17 mouse cellular contexts compared by ENCODE assay signal in the genomic region with DNA sequence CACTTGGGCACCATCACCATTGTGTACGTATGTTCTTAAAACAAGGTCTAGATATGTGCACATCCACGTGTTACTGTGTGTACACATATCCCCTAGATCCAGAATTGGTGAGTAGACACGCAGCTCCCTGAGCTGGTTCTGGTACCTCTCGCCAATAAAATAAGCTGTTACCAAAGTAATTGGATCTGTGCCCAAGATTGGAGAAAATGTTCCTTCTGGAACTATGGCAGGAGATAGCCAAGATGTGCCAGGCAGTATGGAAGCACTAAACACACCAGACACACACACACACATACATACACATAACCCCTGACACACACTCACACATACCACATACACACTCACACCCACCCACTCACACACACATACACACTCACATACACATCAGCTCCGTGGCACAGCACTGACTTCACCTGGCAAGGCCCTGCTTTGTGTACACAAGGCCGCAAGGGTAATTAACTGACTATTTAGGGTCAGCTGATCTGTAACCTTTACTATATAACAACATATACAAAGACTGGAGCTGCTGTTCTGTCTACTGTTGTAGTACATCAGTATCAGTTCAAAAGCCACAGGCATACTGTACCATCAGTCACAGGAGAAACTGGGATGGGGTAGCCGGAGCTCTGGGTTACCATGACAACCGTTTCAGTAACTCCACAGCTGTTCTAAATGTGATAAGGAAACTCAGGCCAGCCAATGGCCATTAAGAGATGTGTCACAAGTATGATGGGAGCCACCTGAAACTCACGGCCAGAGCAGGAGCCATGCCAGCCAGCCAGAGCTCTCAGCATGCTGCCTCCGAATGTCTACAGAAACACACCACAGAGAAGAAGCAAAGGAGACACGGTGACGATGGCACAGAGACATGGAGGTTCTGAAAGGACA. TPM values are rescaled to one million over a fixed set of nuclear protein-coding genes. Genes with fewer than 3 reads are reported as not detected.
DNase-seq lines count a peak whose midpoint lies in the region; ATAC-seq and TF ChIP-seq lines count a peak whose summit lies in the region.
"Had no signal": no experiment of that assay in that cellular context is flagged by ENCODE, and none has a peak within 500 bp of the region (broad histone marks: within the 10 kb centered on the region; RNA-seq: fewer than 3 reads in every experiment).

No protein-coding gene starts in this region.

- no peak for TF ChIP-seq CTCF in heart, adult 2 months (IDR thresholded peaks at IDR 0.05)
- no peak for TF ChIP-seq CTCF in liver, embryonic 14.5 days (IDR thresholded peaks at IDR 0.05; ENCODE audit: low read depth)

- no peak for TF ChIP-seq EP300 in heart, adult 2 months (IDR thresholded peaks at IDR 0.05; ENCODE audit: insufficient read depth, low read depth, low read length)
- no peak for TF ChIP-seq EP300 in liver, embryonic 14.5 days (IDR thresholded peaks at IDR 0.05; ENCODE audit: low read depth)

- no peak overlapping the region for H3K4me2 ChIP-seq in liver, embryonic 14.5 days (ENCODE audit: low read depth)
- H3K4me2 ChIP-seq in hindbrain, embryonic 16.5 days (ENCODE audit: low read length): no peak overlapping the region
- H3K4me2 ChIP-seq: heart, embryonic 15.5 days; liver, embryonic 13.5 days had no signal

- H3K36me3 ChIP-seq in heart, embryonic 10.5 days: no peaks in the 10 kb centered on the region
- no peaks in the 10 kb centered on the region for H3K36me3 ChIP-seq in heart, adult 2 months (ENCODE audit: control insufficient read depth, insufficient read depth, low read length)
- no peaks in the 10 kb centered on the region for H3K36me3 ChIP-seq in liver, embryonic 14.5 days (replicated peaks; ENCODE audit: control insufficient read depth, insufficient read depth, low read depth)
- H3K36me3 ChIP-seq in hindbrain, embryonic 16.5 days (ENCODE audit: control insufficient read depth, insufficient read depth, low read length): no peaks in the 10 kb centered on the region
- H3K36me3 ChIP-seq: embryonic facial prominence, embryonic 10.5 days; heart, embryonic 15.5 days; liver, embryonic 13.5 days had no signal

- no peak overlapping the region for H3K4me3 ChIP-seq in heart, embryonic 10.5 days
- H3K4me3 ChIP-seq in heart, adult 2 months: no peak overlapping the region
- H3K4me3 ChIP-seq in liver, embryonic 14.5 days (ENCODE audit: insufficient read depth in 1 of 2, low read depth in 2 of 2, low read length in 2 of 2): no peak overlapping the region
- H3K4me3 ChIP-seq in hindbrain, embryonic 16.5 days (ENCODE audit: low read length): no peak overlapping the region
- H3K4me3 ChIP-seq: embryonic facial prominence, embryonic 10.5 days; heart, embryonic 15.5 days; left cerebral cortex, adult 2 months; liver, embryonic 13.5 days had no signal

- H3K9ac ChIP-seq in heart, adult 2 months (ENCODE audit: low read depth, low read length): no peak overlapping the region
- H3K9ac ChIP-seq in liver, embryonic 14.5 days (replicated peaks): no peak overlapping the region
- no peak overlapping the region for H3K9ac ChIP-seq in hindbrain, embryonic 16.5 days (ENCODE audit: low read depth, low read length)
- H3K9ac ChIP-seq: heart, embryonic 15.5 days; liver, embryonic 13.5 days had no signal

- no peak for DNase-seq in heart, embryonic 10.5 days (ENCODE audit: low spot score)
- DNase-seq in heart, adult 2 months: no peak
- no peak for DNase-seq in liver, embryonic 14.5 days (ENCODE audit: low read depth in 3 of 3, low spot score in 3 of 3)
- no peak for DNase-seq in liver
- DNase-seq in ovary, postnatal 14 days (ENCODE audit: low spot score): no peak
- DNase-seq in thymus, postnatal 36 days: no peak
- DNase-seq: kidney, adult 18-20 months; liver, embryonic 13.5 days; lung, postnatal 4 days; retina, postnatal 1 day; thymus, adult 2 months had no signal

- TF ChIP-seq POLR2A in heart, adult 2 months (IDR thresholded peaks at IDR 0.05; ENCODE audit: insufficient read depth, low read depth, low read length): no peak

- H3K9me3 ChIP-seq in heart, embryonic 10.5 days: no peaks in the 10 kb centered on the region
- no peaks in the 10 kb centered on the region for H3K9me3 ChIP-seq in liver, embryonic 14.5 days (ENCODE audit: control insufficient read depth, low read length)
- no peaks in the 10 kb centered on the region for H3K9me3 ChIP-seq in hindbrain, embryonic 16.5 days (ENCODE audit: control insufficient read depth, low read length)
- H3K9me3 ChIP-seq: embryonic facial prominence, embryonic 10.5 days; heart, embryonic 15.5 days; liver, embryonic 13.5 days had no signal

- H3K27me3 ChIP-seq in heart, embryonic 10.5 days (ENCODE audit: insufficient read depth, poor library complexity, severe bottlenecking): no peaks in the 10 kb centered on the region
- H3K27me3 ChIP-seq in heart, adult 2 months (ENCODE audit: control insufficient read depth, insufficient read depth, low read length): no peaks in the 10 kb centered on the region
- H3K27me3 ChIP-seq in liver, embryonic 14.5 days (ENCODE audit: control insufficient read depth, insufficient read depth, low read length): no peaks in the 10 kb centered on the region
- H3K27me3 ChIP-seq in hindbrain, embryonic 16.5 days (replicated peaks; ENCODE audit: control insufficient read depth, insufficient read depth, low read length): no peaks in the 10 kb centered on the region
- H3K27me3 ChIP-seq: CH12.LX; heart, embryonic 15.5 days; liver, embryonic 13.5 days had no signal

- peaks cover 62% of the 10 kb centered on the region for H3K4me1 ChIP-seq in heart, embryonic 10.5 days
- H3K4me1 ChIP-seq in heart, adult 2 months (ENCODE audit: control insufficient read depth, insufficient read depth, low read length): peaks cover 10% of the 10 kb centered on the region
- H3K4me1 ChIP-seq in liver, embryonic 14.5 days (replicated peaks; ENCODE audit: control insufficient read depth in 2 of 2, insufficient read depth in 2 of 2, low read length in 1 of 2): peaks cover 18 to 33% of the 10 kb centered on the region in 2 experiments
- peaks cover 17% of the 10 kb centered on the region for H3K4me1 ChIP-seq in hindbrain, embryonic 16.5 days (ENCODE audit: control insufficient read depth, insufficient read depth, low read depth, low read length)
- H3K4me1 ChIP-seq: embryonic facial prominence, embryonic 10.5 days had no signal

- no peaks in the 10 kb centered on the region; the same call in 1 of the 2 replicates for H3K79me2 ChIP-seq in heart, adult 2 months (replicated peaks; ENCODE audit: control insufficient read depth, insufficient read depth, low read length)

- intact Hi-C loops in heart, adult 2 months (cut with DNase I): loop anchor here (5.0 kb wide), 1 partner anchor 37 kb away; the partner anchor contains the start of gene Tbc1d8

- 75% methylated on average over 12 of the region's 12 CpGs for WGBS in heart, embryonic 10.5 days
- 82% methylated on average over 12 of the region's 12 CpGs for WGBS in heart, adult 2 months
- 69% methylated on average over 12 of the region's 12 CpGs for WGBS in liver, embryonic 14.5 days (ENCODE audit: insufficient replicate concordance)
- 69% methylated on average over 12 of the region's 12 CpGs for WGBS in hindbrain, embryonic 16.5 days

- peak overlapping the region; percentile 69 for H3K27ac ChIP-seq in heart, embryonic 10.5 days
- H3K27ac ChIP-seq in heart, adult 2 months: no peak overlapping the region
- no peak overlapping the region for H3K27ac ChIP-seq in liver, embryonic 14.5 days
- H3K27ac ChIP-seq in hindbrain, embryonic 16.5 days (ENCODE audit: low read depth, low read length): no peak overlapping the region
- H3K27ac ChIP-seq: embryonic facial prominence, embryonic 10.5 days; heart, embryonic 15.5 days; left cerebral cortex, adult 2 months had no signal

- 0 out of 2 replicates have a peak, but pooled peaks have one; percentile 11 for ATAC-seq in liver, embryonic 14.5 days (ENCODE audit: insufficient read depth)
- peak; percentile 48 for ATAC-seq in erythroblast, adult 5-6 weeks (replicated peaks; ENCODE audit: low FRiP score, poor library complexity, severe bottlenecking)
- ATAC-seq in hindbrain, embryonic 16.5 days: peak; percentile 63

RNA-seq across cellular contexts. Expression of gene Tbc1d8, which starts 38.6 kb away (rescaled TPM):
- polyA plus RNA-seq in heart, embryonic 10.5 days (2016; fragmentation: Nextera tagmentation; extraction: Ambion mirVana): 7.5 and 11.6 TPM in 2 replicates
- 1 to 10 TPM; 5.2 to 6.1 TPM for total RNA-seq in heart, adult 2 months (2021)
- polyA plus RNA-seq in heart, adult 2 months (2012; rRNA removed): 6.3 and 8.3 TPM in 2 replicates
- polyA plus RNA-seq in liver, embryonic 14.5 days (2012; rRNA removed): 2.2 and 3.1 TPM in 2 replicates
- 2.5 and 2.9 TPM in 2 replicates for polyA plus RNA-seq in liver, embryonic 14.5 days (2014; fragmentation: Nextera tagmentation; extraction: Ambion mirVana)
- total RNA-seq in erythroblast, adult 5-6 weeks (2015; ENCODE audit: low replicate concordance): 29.5 and 36.5 TPM in 2 replicates
- 9.6 and 12.0 TPM in 2 replicates for total RNA-seq in erythroblast, adult 5-6 weeks (2017; ENCODE audit: low replicate concordance)
- 9.9 and 12.3 TPM in 2 replicates for polyA plus RNA-seq in hindbrain, embryonic 16.5 days (2015; fragmentation: Nextera tagmentation; extraction: Ambion mirVana)

Comparison
In these comparisons a context has a peak if more than half of its experiments do, and no peak if none do; other contexts are left out.
1. ATAC-seq: peak in every context shown above with its lines; median percentile 63 in hindbrain, embryonic 16.5 days; 48 in erythroblast, adult 5-6 weeks; 11 in liver, embryonic 14.5 days.